Mouse (Mus musculus) spleen, adult 2 months (tissue): ENCODE results near the gene Gm38119.

Source experiments
- CTCF ChIP-seq: fragments of 200-500 bp; IDR thresholded peaks from 2 replicates; pipeline ENCODE4 v1.5.1; 2011; ENCODE audit warnings: mild to moderate bottlenecking, inconsistent platforms; ENCODE audit not compliant: insufficient read depth, insufficient read length, insufficient replicate concordance; ENCODE audit errors: extremely low read depth
- POLR2A ChIP-seq: fragments of 200-500 bp; IDR thresholded peaks from 2 replicates; pipeline ENCODE4 v1.6.1; 2011; ENCODE audit warnings: low read depth, low read length, inconsistent platforms

DNA sequence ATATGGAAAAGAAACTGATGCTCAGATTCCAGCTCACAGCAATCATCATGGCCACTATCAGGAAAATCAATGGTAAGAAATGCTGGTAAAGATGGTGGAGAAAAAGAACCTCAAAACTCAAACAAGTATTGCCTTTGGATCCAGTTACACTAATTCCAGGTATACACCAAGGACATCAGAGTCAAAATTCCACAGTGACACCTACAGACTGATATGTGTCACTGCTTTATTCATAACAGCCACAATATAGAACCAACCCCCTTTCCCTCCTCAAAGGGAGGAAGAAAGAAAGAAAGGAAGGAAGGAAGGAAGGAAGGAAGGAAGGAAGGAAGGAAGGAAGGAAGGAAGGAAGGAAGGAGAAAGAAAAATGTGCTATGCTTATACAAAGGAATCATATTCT, 23.8 kb downstream of the Gm38119 start:
- no peak for TF ChIP-seq POLR2A
- no peak for TF ChIP-seq CTCF
